Mouse (Mus musculus) CD8-positive naive resting alpha-beta T cell, adult 2 months (primary cell): Measurements from ENCODE around the gene Lsamp.

Source experiments
- DNase-seq, 2 experiments: peaks; one replicate each; pipeline ENCODE4 v3.0.0; 2022; ENCODE audit warnings: low read depth in 2 of 2, low spot score in 2 of 2

Gene Lsamp

DNA sequence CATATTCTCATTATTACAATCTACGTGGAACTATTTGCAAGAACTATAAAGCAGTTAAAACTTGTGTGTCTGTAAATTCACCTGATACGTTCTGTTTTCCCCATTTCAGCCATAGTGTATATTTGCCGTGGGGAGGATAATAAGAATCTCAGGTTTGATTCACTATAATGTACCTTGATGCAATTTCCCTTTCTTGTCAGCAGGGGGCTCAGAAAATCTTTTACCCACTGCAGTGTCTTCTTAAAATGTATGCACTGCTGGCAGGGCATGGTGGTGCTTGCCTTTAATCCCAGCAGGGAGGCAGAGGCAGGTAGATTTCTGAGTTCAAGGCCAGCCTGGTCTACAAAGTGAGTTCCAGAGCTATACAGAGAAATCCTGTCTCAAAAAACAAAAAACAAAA lies 287.7 kb downstream of the Lsamp start:
- DNase-seq: no peak

DNA sequence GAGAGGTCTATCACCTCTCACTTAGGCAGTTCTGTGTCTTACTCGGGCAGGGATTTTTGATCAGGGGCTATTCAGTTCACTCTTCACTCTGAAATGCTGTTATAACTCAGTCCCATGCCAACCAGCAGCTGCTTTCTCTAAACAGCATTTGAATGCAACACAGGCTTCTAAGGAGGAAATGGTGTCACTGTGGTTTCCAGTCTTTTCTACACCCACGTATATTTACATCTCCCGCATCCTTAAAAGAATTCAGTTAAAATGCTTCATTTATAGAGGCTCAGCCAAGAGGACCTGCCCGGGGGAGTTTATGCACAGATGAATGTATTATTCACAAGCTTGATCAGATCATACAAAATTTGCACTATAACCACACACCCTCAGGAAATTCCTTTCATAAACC lies 306.0 kb downstream of the Lsamp start:
- DNase-seq: no peak

DNA sequence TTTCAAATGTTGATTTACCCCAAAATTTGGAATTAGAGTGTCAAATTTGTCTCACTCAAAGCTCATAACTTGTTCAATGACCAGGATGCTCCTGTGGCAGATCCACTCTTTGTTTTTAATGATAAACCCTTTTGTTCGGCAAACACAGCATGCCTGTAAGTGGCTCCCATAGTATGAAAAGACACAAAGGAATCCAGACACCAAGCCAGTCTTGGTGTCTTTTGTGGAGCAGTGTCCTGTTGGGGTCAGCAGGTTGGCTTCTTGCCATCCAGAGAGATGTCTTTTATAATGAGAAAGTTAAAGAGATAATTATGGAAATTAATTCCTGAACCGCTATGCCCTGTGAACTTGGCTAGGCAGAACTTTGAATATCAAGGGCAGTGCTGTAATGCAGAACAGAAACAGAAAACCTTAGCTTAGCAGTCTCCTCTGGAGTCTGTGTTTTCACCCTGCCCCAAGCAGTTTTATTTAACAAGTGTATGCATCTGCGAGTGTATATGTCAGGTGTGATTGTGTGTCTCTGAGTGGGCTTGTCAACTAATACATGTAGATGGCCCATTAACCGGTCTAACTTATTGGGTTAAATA lies 310.2 kb downstream of the Lsamp start:
- DNase-seq: no peak

DNA sequence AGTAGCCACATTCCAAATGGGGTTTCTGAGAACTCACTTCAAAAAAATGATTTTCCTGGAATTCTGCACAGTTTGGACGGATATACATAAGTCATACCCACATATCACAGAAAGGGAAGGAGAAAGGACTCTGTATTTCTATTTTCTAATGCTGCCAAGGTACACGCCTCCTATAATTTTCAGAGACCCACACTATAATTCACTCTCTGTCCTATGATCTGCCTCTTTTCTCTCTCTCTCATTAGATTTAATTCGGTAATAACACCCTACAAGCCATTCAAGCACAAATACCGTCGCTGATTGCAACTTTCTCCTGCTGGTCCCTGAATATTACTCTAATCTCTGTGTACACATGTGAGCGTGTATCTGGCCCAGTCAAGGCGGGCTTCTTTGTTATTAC lies 311.1 kb downstream of the Lsamp start:
- no peak for DNase-seq

DNA sequence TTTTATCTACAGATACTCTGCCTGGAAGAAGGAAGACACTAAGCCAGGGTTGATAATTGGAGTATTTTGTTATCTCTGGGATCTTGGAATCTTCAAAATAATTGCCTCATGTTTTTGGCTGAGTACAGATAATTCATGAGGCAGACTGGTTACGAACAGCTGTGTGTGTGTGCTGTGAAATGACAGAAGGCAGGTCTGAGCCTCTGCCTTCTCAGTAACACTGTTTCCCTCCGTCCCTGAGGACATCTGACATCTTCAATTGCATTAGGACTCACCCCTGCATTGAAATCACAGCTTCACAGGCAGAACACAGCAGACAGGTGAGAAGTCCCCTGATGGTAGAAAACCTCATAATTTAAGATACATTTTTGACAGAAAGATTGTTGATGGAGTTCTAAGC lies 323.5 kb downstream of the Lsamp start:
- no peak for DNase-seq

DNA sequence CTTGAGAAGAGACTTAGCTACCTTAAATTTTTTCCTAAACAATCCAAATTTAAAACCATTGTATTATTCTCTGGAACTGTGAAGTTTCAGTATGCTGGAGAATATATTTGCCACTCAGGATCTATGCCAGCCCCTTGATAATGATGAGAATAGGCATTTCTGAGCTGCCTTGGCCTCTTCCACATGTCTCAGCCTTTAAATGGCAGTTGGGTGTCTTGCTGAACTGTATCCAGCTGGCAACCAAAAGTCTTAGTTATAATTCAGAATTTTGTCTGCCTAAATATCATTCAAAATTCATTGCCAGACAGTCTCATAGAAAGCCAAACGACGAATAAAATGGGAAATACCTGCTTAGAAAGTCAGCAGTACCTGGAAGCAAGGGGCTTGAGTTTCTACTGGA lies 332.0 kb downstream of the Lsamp start:
- no peak for DNase-seq

DNA sequence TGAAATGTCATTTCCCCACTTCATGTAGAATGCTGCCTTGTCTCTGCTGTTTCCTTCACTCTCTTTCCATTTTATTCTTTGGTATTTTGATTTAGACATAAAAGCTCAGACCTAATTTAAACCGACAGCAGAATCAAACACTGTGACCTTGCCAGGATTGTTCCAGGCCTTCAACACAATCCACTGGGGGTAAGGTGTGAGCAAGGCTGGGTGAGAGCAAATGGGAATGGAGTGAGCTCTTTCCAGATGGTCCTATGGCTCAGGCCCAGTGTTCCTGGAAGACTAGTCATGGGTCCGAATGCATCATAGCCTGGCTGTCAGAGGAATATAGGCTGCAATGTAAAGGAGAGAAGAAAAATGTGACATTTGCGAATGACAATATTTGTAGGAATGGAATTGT lies 340.6 kb downstream of the Lsamp start:
- no peak for DNase-seq

DNA sequence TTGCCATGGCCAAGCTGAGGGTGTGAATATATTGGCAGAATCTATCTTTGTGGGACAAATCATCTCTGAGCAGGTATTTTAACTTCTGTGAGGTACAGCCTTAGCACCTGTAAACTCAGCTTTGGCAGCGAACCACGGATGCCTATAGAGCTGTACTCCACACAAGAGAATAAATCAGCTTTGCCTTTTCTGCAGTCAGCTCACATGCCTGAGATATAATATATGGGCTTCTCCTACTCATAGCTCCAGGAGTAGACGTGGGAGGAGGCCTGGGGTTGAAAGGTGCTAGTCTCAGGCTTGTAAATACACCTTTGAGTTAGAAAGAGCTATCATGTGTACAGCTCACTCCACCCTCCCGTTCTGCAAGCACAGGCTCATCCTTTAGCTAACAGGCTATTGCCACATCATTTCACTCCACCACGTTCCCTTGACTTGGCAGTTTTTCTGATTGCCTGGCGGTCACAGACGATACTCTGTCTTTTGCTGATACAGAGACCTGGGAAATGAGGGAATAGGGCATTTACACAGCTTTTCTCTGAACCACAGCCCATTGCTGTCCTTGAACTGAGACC lies 344.2 kb downstream of the Lsamp start:
- no peak for DNase-seq

DNA sequence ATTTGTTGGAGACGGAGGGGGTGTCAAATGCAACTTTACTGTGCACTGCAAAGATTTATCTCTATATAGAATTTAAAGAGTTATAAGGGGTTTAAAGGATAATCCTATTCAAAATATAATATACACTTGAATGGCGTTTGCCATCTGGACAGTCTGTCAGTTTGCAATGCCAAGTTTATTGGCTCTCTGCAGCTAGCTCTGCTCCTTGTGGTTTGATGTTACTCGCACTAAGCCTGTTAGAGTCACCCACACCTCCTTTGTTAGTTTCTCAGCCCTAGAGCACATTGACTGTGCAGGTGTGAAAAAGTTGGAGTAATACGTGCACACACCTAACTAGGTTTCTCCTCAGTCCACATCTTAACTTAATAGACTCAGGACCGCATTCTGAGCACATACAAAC lies 385.5 kb downstream of the Lsamp start:
- DNase-seq: no peak

DNA sequence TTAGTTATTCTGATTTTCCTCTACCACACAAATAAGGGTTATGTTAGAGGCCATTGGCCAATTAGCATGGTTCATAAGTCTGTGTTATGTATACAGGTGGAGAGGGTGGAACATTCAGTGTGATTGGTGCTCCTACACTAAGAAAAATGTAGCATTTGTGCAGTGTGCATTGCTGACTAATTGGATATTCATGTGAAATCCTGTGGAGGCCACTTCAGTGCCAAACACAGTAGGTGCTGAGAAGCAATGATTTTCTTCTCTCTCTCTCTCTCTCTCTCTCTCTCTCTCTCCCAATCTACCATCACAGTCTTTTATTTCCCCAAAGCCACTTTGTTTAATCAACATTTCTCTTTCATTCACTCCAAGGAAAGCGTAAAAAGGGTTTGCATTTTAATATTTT lies 387.1 kb downstream of the Lsamp start:
- no peak for DNase-seq

DNA sequence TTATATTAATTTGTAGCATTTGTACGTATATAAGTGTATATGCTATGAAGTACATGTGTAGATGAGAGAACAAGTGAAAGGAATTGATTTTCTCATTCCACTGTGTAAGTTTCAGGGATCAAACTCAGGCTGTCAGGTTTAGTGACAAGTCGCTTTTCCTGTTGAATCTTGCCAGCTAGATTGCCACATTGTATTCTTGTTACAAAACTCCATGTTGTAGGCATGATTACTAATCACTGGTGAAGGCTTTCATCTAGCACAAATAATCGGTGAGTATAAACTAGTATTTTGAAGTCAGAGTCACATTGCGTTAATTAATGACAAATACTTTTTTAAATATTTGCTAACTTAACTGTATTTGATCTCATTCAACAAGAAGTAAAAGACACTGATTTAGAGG lies 391.2 kb downstream of the Lsamp start:
- DNase-seq: no peak

DNA sequence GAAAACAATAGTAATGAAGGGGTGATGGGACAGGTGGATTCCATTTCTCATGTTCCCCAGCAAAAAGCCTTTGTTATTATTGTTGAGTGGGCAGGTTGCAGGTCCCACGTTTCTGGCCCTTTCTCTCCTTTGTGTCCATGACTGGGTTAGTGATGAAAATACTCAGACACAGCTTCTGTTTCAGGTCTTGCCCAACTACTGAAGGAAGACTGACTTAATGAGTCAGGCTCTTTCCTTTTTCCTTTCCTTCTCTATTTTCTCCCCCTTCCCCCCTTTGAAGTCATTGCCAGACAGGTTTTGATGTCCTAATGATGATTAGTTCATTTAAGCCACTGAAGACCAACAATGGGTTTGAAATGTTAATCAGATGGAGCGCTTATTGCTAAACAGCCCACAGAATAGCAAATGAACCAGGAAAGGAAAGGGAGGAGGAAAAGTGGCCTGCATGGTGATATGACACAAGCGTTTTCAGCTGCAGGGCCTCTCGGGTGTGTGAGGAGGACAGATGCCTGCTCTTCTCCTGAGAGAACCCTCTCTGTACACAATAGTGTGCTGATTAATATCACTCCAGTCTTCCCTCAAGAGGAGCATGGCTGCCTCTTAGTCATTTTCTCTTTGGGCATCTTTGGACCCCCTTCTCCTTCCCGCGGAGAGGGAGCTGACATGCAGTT lies 393.1 kb downstream of the Lsamp start:
- no peak for DNase-seq

DNA sequence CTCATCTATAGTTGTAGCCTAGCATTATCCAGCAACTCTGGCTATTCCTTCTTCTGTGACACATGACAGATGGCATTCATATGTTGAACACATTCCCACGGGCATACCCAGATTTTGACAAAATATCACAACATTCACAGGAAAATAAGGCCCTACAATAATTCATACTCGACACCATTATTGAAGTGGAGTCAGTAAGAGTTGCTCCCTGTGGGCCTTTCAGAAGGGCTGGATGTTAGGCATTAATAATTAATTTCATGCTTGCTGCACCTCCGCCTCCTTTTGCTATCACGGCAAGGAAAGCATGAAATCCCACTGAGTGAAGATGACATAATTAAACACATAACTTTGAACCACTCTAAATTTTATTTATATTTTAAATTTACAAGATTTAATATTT lies 407.9 kb downstream of the Lsamp start:
- DNase-seq: no peak

DNA sequence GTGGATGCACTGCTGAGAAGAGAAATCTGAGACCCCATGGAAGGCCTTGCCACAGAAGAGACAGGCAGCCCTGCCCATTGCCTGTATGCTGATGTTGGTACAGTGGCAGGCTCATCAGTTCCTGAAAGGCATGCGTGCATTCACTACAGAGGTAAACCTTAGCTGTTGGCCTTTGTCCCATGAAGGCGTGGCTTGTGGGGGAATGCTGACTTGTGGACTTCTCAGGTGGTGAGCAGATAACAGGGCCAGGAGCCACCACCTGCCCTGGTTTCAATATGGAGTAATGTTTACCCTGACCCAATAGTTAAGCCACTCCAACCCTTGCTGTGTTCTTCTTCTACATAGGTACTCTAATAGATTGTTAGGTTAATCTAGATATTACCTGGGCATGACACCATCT lies 415.4 kb downstream of the Lsamp start:
- no peak for DNase-seq

DNA sequence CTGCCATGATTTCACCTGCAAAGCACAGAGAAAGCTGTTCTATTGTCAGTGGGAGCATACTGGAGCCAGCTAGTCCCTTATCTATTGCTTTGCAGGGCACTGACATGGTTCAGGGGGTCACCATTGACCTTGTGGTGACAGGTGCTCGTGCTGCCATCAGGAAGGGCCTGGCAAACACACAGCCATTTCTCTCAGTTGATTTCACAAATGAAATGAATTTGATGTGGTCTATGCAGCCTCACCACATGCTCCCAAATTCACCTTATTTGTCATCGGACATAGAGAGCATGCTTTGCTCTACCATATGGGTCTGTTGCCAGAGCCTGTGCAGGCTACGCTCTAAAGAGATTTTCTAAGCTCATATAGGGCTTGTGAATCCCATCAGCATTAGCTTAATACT lies 450.1 kb downstream of the Lsamp start:
- no peak for DNase-seq

DNA sequence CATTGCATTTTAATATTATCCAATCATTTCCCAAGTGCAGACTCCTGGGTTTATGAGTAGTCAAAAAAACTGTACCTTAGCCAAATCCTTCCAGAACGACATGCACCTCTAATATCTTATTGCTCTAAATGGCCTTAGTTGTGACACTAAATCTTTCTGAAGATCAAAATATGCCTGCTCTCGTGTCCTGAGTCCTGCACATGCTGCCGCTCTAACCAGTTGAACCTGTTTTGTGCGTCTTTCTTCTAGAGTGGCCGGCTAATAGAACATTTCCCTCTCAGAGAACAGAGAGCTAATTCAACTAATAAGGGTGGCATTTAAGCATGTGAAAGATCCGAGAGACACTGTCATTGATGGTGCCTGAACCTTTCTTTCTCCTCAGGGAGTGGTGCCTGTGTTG lies 452.3 kb downstream of the Lsamp start:
- DNase-seq: no peak

DNA sequence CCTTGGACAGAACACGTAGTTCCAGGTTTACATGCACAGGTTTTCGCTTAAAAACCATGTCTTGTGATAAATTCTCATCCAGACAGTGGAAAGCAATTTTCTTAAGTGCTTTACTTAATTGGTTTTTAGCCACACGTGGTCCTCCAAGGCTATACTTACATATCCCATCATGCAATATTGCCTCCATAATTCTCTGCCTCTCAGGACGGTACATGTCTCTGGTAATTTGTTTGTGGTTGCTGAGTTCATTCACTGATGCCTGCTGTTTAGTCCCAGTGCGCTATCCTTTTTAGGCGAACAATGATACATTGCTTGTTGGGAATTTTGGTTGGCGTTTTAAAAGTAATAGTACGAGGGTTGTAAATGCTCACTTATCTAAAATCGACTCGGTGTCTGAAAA lies 453.7 kb downstream of the Lsamp start:
- DNase-seq: no peak

DNA sequence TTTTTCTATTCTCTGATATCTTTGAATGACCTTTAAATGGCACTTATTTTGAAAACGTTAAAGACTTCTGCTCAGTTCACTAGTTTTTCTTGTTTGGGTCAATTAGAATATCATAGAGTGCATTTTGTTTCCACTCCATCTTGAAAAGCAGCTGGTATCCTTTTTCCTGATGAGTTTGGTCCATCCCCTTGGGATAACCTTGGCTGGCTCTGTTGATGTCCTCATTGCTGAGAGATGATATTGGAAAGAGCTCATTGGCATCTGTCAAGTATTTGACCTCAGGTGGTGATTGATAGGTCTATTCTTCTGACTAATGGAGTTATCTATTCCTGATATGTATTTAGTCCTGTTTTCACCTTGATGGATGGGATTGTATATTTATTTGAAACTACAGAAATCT lies 454.7 kb downstream of the Lsamp start:
- no peak for DNase-seq

DNA sequence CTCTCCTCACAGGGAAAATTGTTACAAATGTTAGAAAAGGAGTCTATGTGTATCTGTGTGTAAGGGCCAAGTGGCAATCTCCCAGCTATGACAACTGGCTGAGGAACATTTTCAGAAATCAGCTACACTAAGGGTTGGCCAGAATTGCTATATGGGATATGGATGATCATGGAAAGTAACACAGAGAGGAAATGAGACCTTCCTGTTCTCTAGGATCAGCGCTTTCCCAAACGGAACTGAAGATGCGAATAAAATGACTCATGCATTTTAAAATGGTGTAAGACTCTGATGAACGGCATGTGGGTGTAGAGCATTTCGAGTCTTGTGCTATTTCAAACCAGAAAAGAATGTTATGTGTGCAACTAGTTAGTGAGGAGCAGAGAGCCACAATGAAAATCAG lies 462.4 kb downstream of the Lsamp start:
- no peak for DNase-seq

DNA sequence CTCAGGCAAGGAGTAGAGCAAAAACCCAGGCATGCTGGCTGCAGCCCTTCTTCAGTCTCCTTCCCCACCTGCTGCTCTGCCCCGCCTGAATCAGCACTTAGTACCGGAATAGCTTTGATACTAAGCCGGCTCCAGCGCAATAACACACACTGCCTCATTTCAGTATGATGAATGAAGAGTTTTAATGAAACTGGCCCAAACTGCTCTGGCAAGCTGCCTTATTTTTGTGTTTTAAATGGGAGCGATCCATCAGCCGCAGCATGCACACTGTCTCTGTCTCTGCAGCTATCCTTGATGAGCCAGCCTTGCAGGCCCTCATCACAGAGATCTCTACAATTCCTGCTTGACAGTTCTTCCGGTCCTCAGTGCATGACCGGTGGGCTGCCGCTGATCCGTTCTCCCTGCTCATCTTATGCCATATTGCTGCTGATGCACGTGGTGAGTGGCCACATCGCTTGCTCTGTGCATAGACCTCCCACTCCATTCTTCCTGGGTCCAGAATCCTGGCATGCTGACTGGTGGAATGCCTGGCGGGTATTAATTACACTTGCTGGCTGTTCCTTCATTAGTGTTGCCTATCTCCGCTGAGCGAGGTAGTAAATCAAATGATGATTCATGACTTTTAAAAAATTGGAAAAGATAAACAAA lies 479.4 kb downstream of the Lsamp start:
- DNase-seq: no peak

DNA sequence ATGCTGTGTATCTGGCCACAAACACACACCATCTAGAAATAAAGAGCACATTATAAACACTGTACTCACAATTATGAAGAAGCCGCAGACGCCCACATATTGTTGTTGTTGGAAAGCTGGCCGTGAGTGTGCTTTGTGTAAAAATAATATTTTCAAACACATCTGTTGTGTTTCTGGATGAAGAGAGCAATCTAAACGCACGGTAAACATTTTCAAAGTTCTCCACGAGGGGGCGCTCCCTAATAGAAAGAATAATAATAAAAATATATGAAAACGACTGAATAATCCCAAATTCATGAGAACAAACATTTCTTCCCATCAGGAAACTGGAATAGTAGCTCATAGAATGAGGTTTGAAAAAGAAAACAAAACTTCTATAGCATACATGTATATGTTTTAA lies 482.4 kb downstream of the Lsamp start:
- DNase-seq: no peak

DNA sequence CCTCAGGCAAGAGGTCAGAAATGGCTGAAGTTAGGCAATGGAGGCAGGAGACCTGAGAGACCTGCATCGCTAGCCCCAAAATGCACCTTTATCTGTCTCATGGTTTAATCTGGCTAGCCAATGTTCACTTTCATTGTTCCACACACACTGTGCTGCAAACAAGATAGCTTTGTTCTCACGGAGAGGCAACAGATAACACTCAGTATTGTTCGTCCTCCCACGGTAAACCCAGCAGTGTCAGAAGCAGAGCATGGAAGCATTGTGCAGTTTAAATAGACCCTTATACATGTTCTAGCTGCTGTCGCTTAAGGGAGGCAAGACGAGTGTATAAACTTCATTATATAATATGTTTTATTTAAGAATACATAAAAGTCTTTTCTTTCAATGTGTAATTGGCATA lies 486.8 kb downstream of the Lsamp start:
- no peak for DNase-seq

DNA sequence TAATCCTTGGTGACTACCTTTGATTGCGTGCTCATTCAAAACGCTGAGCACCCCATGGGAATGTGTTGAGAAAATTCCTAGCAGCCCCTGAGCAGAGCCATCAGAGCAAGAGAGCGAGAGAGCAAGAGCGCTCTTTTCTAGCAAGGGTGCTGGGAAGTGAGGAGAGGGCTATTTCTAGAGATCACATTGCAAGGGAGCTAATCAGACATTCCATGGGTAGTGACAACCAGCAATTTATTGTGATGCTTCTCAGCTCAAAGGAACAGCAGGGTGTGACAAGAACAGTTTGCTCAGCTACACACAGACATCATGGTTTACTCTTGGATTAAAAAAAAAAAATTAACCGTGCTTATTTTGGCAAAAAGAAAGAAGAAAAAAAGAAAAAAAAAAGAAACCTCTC lies 487.8 kb downstream of the Lsamp start:
- no peak for DNase-seq
